ENCODE assay signal across 8 mouse cellular contexts in genomic region chr9:13231545-13232216, GRCm38 (mm10). TPM values are rescaled to one million over a fixed set of nuclear protein-coding genes. Genes with fewer than 3 reads are reported as not detected.
DNase-seq lines count a peak whose midpoint lies in the region; ATAC-seq and TF ChIP-seq lines count a peak whose summit lies in the region.

No protein-coding gene starts in this region.

- TF ChIP-seq EP300 in liver, embryonic 14.5 days (IDR thresholded peaks at IDR 0.05; ENCODE audit: low read depth), result no peak

- 22% methylated on average over 5 of the region's 5 CpGs for WGBS in cerebellum, adult 2 months
- WGBS in liver, embryonic 14.5 days (ENCODE audit: insufficient replicate concordance), result 23% methylated on average over 5 of the region's 5 CpGs
- WGBS in liver, embryonic 12.5 days (ENCODE audit: insufficient replicate concordance), result 21% methylated on average over 5 of the region's 5 CpGs
- WGBS in kidney, postnatal 0 days, result 17% methylated on average over 5 of the region's 5 CpGs
- WGBS in neural tube, embryonic 15.5 days, result 22% methylated on average over 5 of the region's 5 CpGs

- ATAC-seq in liver, embryonic 14.5 days (ENCODE audit: insufficient read depth), result no peak
- ATAC-seq in liver, embryonic 12.5 days, result no peak
- peak; percentile 87 for ATAC-seq in common myeloid progenitor, adult 5-6 weeks (replicated peaks; ENCODE audit: low read depth, poor library complexity, severe bottlenecking)
- no peak for ATAC-seq in kidney, postnatal 0 days (replicated peaks; ENCODE audit: low FRiP score, low read depth)
- ATAC-seq in neural tube, embryonic 15.5 days (ENCODE audit: low FRiP score), result peak; percentile 83; the same call in 1 of the 2 replicates

- no peak overlapping the region for H3K27ac ChIP-seq in cerebellum, adult 2 months (ENCODE audit: insufficient read depth, low read length)
- no peak overlapping the region for H3K27ac ChIP-seq in liver, embryonic 14.5 days
- no peak overlapping the region for H3K27ac ChIP-seq in liver, embryonic 12.5 days
- no peak overlapping the region for H3K27ac ChIP-seq in kidney, postnatal 0 days
- H3K27ac ChIP-seq in neural tube, embryonic 15.5 days (replicated peaks), result no peak overlapping the region

- no peak overlapping the region for H3K9ac ChIP-seq in liver, embryonic 14.5 days (replicated peaks)
- no peak overlapping the region for H3K9ac ChIP-seq in liver, embryonic 12.5 days
- no peak overlapping the region for H3K9ac ChIP-seq in kidney, postnatal 0 days (ENCODE audit: low read depth, low read length)
- H3K9ac ChIP-seq in neural tube, embryonic 15.5 days (replicated peaks), result no peak overlapping the region

- no peak for TF ChIP-seq POLR2A in cerebellum, adult 2 months (IDR thresholded peaks at IDR 0.05; ENCODE audit: borderline replicate concordance, insufficient read depth, low read length)

- H3K4me1 ChIP-seq in cerebellum, adult 2 months (ENCODE audit: control insufficient read depth, insufficient read depth, low read length), result no peaks in the 10 kb centered on the region
- H3K4me1 ChIP-seq in liver, embryonic 14.5 days (replicated peaks; ENCODE audit: control insufficient read depth in 2 of 2, insufficient read depth in 2 of 2, low read length in 1 of 2), result no peaks in the 10 kb centered on the region
- no peaks in the 10 kb centered on the region for H3K4me1 ChIP-seq in liver, embryonic 12.5 days
- no peaks in the 10 kb centered on the region for H3K4me1 ChIP-seq in kidney, postnatal 0 days (replicated peaks; ENCODE audit: insufficient read depth, low read length)
- no peaks in the 10 kb centered on the region for H3K4me1 ChIP-seq in neural tube, embryonic 15.5 days

- no peaks in the 10 kb centered on the region for H3K27me3 ChIP-seq in cerebellum, adult 2 months (ENCODE audit: control insufficient read depth, insufficient read depth, low read length)
- no peaks in the 10 kb centered on the region for H3K27me3 ChIP-seq in liver, embryonic 14.5 days (ENCODE audit: control insufficient read depth, insufficient read depth, low read length)
- H3K27me3 ChIP-seq in liver, embryonic 12.5 days (replicated peaks), result no peaks in the 10 kb centered on the region
- H3K27me3 ChIP-seq in kidney, postnatal 0 days (ENCODE audit: insufficient read depth, low read length), result no peaks in the 10 kb centered on the region
- no peaks in the 10 kb centered on the region for H3K27me3 ChIP-seq in neural tube, embryonic 15.5 days (replicated peaks)

- H3K4me2 ChIP-seq in liver, embryonic 14.5 days (ENCODE audit: low read depth), result no peak overlapping the region
- no peak overlapping the region for H3K4me2 ChIP-seq in liver, embryonic 12.5 days
- H3K4me2 ChIP-seq in kidney, postnatal 0 days (ENCODE audit: low read length), result no peak overlapping the region
- H3K4me2 ChIP-seq in neural tube, embryonic 15.5 days, result no peak overlapping the region

- H3K36me3 ChIP-seq in liver, embryonic 14.5 days (replicated peaks; ENCODE audit: control insufficient read depth, insufficient read depth, low read depth), result no peaks in the 10 kb centered on the region
- no peaks in the 10 kb centered on the region for H3K36me3 ChIP-seq in liver, embryonic 12.5 days
- no peaks in the 10 kb centered on the region for H3K36me3 ChIP-seq in kidney, postnatal 0 days (ENCODE audit: insufficient read depth, low read length)
- no peaks in the 10 kb centered on the region for H3K36me3 ChIP-seq in neural tube, embryonic 15.5 days

- H3K4me3 ChIP-seq in cerebellum, adult 2 months (replicated peaks; ENCODE audit: insufficient read depth, low read depth, low read length), result no peak overlapping the region
- H3K4me3 ChIP-seq in liver, embryonic 14.5 days (ENCODE audit: insufficient read depth in 1 of 2, low read depth in 2 of 2, low read length in 2 of 2), result no peak overlapping the region
- H3K4me3 ChIP-seq in liver, embryonic 12.5 days, result no peak overlapping the region
- H3K4me3 ChIP-seq in kidney, postnatal 0 days (replicated peaks; ENCODE audit: low read depth, low read length), result no peak overlapping the region
- H3K4me3 ChIP-seq in neural tube, embryonic 15.5 days (replicated peaks), result no peak overlapping the region

- DNase-seq in cerebellum, adult 2 months, result peak in 1 of 2 experiments; percentile 28
- no peak for DNase-seq in cerebellum, adult 9-10 months
- no peak for DNase-seq in liver, embryonic 14.5 days (ENCODE audit: low read depth in 3 of 3, low spot score in 3 of 3)
- peak; percentile 85 for DNase-seq in kidney, postnatal 0 days (ENCODE audit: low spot score)
- no peak for DNase-seq in layer of hippocampus, adult 8-10 months (ENCODE audit: low spot score in 2 of 2)

- peak; percentile 66 for TF ChIP-seq CTCF in cerebellum, adult 2 months (IDR thresholded peaks at IDR 0.05; ENCODE audit: borderline replicate concordance, insufficient read depth, low read depth, low read length)
- peak; percentile 63 for TF ChIP-seq CTCF in liver, embryonic 14.5 days (IDR thresholded peaks at IDR 0.05; ENCODE audit: low read depth)
- TF ChIP-seq CTCF in kidney, postnatal 0 days (IDR thresholded peaks at IDR 0.05; ENCODE audit: low read depth), result peak; percentile 91

- H3K9me3 ChIP-seq in liver, embryonic 14.5 days (ENCODE audit: control insufficient read depth, low read length), result no peaks in the 10 kb centered on the region
- H3K9me3 ChIP-seq in liver, embryonic 12.5 days (replicated peaks), result peaks cover 4% of the 10 kb centered on the region; the same call in 1 of the 2 replicates
- H3K9me3 ChIP-seq in kidney, postnatal 0 days (replicated peaks; ENCODE audit: low read length), result no peaks in the 10 kb centered on the region
- no peaks in the 10 kb centered on the region for H3K9me3 ChIP-seq in neural tube, embryonic 15.5 days (replicated peaks)

RNA-seq across cellular contexts. Expression of gene Jrkl, which starts 13.9 kb away (rescaled TPM):
- polyA plus RNA-seq in cerebellum, adult 2 months (2012; rRNA removed), result 5.4 and 5.6 TPM in 2 replicates
- 0.98 and 2.1 TPM in 2 replicates for polyA plus RNA-seq in liver, embryonic 14.5 days (2012; rRNA removed)
- 1.5 TPM in 2 replicates for polyA plus RNA-seq in liver, embryonic 14.5 days (2014; fragmentation: Nextera tagmentation; extraction: Ambion mirVana)
- 3.4 and 3.7 TPM in 2 replicates for polyA plus RNA-seq in liver, embryonic 12.5 days (2016; fragmentation: Nextera tagmentation; extraction: Ambion mirVana)
- 13.2 and 14.7 TPM in 2 replicates for total RNA-seq in common myeloid progenitor, adult 5-6 weeks (2017)
- 9.0 and 10.1 TPM in 2 replicates for polyA plus RNA-seq in kidney, postnatal 0 days (2015; fragmentation: Nextera tagmentation; extraction: Ambion mirVana)
- polyA plus RNA-seq in neural tube, embryonic 15.5 days (2015; fragmentation: Nextera tagmentation; extraction: Ambion mirVana), result 9.6 and 10.2 TPM in 2 replicates
- 10 to 100 TPM in 1 of 4 experiments, 1 to 10 TPM in 3; 9.1 to 12.0 (median 9.6) TPM for total RNA-seq in layer of hippocampus, adult 8-10 months (2022)

RNA-seq across cellular contexts. Expression of gene Ccdc82, which starts 15.1 kb away (rescaled TPM):
- polyA plus RNA-seq in cerebellum, adult 2 months (2012; rRNA removed), result 33.4 and 35.2 TPM in 2 replicates
- 8.2 and 11.1 TPM in 2 replicates for polyA plus RNA-seq in liver, embryonic 14.5 days (2012; rRNA removed)
- polyA plus RNA-seq in liver, embryonic 14.5 days (2014; fragmentation: Nextera tagmentation; extraction: Ambion mirVana), result 10.0 and 10.4 TPM in 2 replicates
- 14.0 and 15.2 TPM in 2 replicates for polyA plus RNA-seq in liver, embryonic 12.5 days (2016; fragmentation: Nextera tagmentation; extraction: Ambion mirVana)
- total RNA-seq in common myeloid progenitor, adult 5-6 weeks (2017), result 39.3 and 49.8 TPM in 2 replicates
- polyA plus RNA-seq in kidney, postnatal 0 days (2015; fragmentation: Nextera tagmentation; extraction: Ambion mirVana), result 6.4 and 6.5 TPM in 2 replicates
- polyA plus RNA-seq in neural tube, embryonic 15.5 days (2015; fragmentation: Nextera tagmentation; extraction: Ambion mirVana), result 14.1 and 14.6 TPM in 2 replicates
- total RNA-seq in layer of hippocampus, adult 8-10 months (2022), result 10 to 100 TPM; 17.6 to 21.7 (median 18.5) TPM

Comparison
In these comparisons a context has a peak if more than half of its experiments do, and no peak if none do; other contexts are left out.
1. ATAC-seq: peak in common myeloid progenitor, adult 5-6 weeks (single experiment) and neural tube, embryonic 15.5 days (single experiment); none in liver, embryonic 14.5 days (single experiment), liver, embryonic 12.5 days (single experiment) and kidney, postnatal 0 days (single experiment).
2. Peak in every context shown above with its lines, with median percentiles within 50 percentile points of each other: CTCF ChIP-seq.